Mouse (Mus musculus): ENCODE data around the gene Abhd10.

The Abhd10 gene

DNA sequence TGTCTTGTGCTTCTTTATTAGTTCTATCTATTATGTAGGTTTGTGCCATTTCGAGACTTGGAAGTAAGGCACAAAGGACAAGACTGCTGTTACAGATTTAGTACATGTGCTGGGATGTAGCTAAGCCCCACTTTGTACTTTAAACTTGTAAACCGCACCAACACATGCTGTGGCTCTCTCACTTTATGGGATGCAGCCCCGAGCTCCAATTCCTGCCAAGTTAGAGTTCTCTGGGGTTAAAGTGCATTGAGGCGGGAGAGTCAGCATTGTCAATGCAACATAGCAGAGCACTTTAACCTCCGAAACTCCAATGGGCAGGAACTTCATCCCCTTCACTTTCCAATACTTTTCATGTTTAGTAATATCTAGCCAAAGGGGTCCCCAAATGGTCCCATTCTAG, 13.6 kb downstream of the Abhd10 start:
- no peak for DNase-seq (ENCODE audit: low read depth in 2 of 2, low spot score in 2 of 2)

DNA sequence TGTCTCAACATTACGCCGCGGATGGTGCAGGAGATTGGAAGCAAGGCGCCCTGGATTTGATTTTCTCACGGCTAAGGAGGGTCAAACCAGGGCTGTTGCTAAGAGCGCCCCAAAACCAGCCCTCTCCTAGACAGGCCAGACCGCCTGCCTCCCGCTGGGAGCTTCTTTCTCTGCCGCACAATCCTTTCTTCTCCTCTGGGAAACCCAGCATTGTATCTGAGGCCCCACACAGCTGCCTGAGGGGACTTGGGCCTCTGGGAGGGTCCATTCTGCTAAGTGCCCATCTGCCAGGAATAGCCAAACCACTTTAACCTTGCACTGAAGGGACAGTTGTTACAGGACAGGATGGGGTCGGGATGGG, 18.0 kb downstream of the Abhd10 start:
- no peak for DNase-seq (ENCODE audit: low read depth in 2 of 2, low spot score in 2 of 2)

GRCm38 (mm10) chr16:45724061-45724741, 18.6 kb downstream of the Abhd10 start, which contains the start of gene Tagln3:
Gene Tagln3 (minus strand): TSS chr16:45724608.
- no peak for DNase-seq (ENCODE audit: low read depth in 2 of 2, low spot score in 2 of 2)

DNA sequence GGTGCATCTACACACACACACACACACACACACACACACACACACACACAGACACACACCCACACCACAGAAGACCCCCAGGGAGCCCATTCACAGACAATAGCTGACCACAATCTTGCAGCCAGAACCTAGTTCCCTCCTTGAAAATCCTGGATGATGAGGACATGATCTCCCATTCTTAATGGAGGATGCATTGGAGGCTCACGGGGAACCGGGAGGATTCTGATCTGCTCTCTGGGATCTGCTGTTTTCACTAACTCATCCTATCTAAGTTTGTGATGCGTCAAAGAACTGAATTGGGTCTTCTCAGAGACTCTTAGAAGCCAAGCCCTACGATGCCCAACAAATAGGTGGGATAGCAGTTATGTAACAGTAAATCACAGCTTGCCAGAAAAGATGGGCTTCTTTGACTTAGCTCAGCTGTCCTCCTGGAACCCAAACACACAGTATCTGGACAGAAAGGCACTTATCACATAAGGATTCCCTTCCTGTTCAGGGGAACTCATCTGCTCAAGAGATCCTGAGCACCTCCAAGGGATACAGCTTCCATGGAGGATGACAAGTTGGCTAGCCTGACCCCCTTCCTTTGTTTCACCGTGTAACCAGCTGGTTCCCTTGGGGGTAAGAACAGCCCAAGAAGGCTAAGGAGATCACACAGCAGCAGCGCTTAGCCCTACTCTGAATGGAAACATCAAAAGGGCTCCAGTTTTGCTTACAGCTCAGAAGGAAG, 19.4 kb downstream of the Abhd10 start:
- no peak for DNase-seq (ENCODE audit: low read depth in 2 of 2, low spot score in 2 of 2)

- DNase-seq (ENCODE audit: low read depth in 2 of 2, low spot score in 2 of 2) = no peak
These were observed 20.2 kb downstream of the Abhd10 start for GRCm38 (mm10) chr16:45722460-45722951.

- DNase-seq (ENCODE audit: low read depth in 2 of 2, low spot score in 2 of 2) = no peak
These were observed 22.6 kb downstream of the Abhd10 start for GRCm38 (mm10) chr16:45720022-45720630.

DNA sequence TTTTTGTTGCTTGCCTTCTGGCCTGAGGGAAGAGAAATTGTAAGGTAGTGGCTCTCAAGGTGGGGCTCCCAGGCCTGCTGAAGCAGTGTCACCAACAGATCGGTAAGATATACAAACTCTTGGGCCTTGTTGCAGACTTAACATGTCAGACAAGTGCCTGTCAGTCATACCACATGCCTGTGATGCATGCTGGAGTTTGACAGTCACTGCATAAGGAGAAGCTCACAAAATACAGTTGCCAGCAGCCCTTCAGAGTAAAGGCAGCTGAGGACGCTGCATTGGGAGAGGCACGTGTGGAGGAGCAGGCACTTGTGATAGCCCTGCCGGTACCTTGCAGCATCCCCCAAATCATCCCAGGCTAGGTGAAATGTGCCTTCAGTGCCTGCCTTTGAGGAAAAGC, 24.5 kb downstream of the Abhd10 start:
- DNase-seq (ENCODE audit: low read depth in 2 of 2, low spot score in 2 of 2) = no peak

DNA sequence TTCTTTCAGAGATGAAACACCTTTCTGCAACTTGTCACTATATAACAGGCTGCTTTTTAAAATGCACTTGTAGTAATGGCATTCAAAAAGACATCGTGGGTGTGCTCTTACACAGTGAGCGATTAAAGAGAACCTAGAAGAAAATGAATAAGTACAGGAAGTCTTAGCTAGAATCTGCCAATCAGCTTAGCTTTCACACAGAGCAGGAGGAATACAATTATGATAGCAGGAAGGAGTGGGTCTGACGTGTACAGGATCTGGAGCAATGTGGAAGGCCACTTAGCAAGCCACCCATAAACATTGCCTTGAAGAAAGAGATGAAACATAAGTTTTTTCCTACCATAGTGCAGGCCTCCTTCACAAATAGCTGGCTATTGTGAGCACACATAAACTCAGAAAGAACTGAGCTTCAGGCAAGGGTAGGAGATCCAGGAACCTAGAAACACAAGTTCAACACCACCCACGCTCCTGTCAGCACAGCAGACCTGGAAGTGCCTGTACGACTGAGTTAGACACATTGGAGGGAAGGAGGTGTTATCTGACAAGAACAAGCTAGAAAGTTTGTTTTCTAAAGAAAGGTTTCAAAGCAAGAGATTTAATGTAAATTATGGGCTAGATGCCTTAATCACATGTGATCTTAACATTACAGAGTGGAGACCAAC, 28.1 kb downstream of the Abhd10 start:
- DNase-seq (ENCODE audit: low read depth in 2 of 2, low spot score in 2 of 2) = no peak

GRCm38 (mm10) chr16:45713878-45714277, 28.9 kb downstream of the Abhd10 start:
- no peak for DNase-seq (ENCODE audit: low read depth in 2 of 2, low spot score in 2 of 2)

DNA sequence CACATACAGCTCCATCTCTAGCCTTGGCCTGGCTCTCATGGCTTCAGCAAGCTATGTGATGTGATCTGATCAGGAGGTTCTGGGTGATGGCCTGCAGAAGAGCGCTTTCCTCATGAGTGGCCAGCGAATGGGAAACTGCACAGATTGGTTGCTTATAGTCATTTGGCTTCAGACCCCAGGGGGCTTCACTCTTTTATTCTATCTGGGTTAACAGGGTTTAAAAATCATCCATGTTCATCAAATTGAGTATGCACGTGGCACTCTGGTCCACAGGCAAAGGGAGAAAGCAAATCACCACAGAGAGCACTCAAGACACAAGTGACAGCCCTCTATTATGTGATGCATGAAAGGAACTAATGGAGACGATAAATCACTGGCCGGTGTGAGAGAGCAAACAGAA, 29.5 kb downstream of the Abhd10 start:
- DNase-seq (ENCODE audit: low read depth in 2 of 2, low spot score in 2 of 2) = no peak

- no peak for DNase-seq (ENCODE audit: low read depth in 2 of 2, low spot score in 2 of 2)
These were observed 31.5 kb downstream of the Abhd10 start for GRCm38 (mm10) chr16:45711263-45711662.

- DNase-seq (ENCODE audit: low read depth in 2 of 2, low spot score in 2 of 2) = no peak
These were observed 43.5 kb downstream of the Abhd10 start for GRCm38 (mm10) chr16:45699301-45699700.

DNA sequence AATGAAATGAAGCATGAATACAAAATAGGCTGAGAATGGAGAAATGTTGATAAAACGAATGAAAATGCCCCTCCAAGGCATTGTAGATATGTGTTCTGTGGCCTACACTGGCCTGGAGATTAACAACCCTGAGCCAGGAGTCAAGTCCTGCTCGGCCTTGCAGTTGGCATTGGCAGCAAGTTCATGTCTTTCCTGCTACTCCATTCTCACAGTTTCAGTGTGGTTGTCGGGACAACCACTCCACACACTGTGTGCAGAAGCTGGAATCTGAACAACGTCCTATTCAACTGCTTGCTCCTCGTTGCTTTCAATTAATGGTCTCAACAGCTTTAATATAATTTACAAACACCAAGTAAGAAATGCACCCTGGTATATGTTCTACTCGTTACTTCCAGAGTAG, 44.8 kb downstream of the Abhd10 start:
- DNase-seq (ENCODE audit: low read depth in 2 of 2, low spot score in 2 of 2) = no peak

- no peak for DNase-seq (ENCODE audit: low read depth in 2 of 2, low spot score in 2 of 2)
These were observed 47.2 kb downstream of the Abhd10 start for GRCm38 (mm10) chr16:45695445-45696160.

- no peak for DNase-seq (ENCODE audit: low read depth in 2 of 2, low spot score in 2 of 2)
These were observed 49.2 kb downstream of the Abhd10 start, which contains the start of gene Tmprss7 for GRCm38 (mm10) chr16:45693558-45693957. Gene Tmprss7 (minus strand): TSS chr16:45693658.

DNA sequence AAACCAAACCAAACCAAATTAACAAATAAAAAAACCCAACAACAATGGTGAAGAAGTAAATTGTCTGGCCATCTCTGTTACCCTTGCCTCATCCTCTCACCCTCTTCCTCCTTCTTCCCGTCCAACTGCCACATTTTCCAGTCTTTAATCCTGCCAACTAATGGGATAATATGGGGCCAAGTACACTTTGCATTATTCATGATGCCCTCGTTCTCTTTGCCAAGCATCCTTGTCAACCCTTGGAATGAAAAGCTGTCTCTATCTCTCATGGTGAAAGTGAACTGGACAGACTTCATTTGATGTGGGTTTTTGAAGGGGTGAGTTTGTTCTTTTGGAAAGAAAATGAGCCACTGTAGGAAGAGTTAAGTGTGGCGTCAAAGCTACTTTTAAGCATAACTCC, 49.9 kb downstream of the Abhd10 start:
- no peak for DNase-seq (ENCODE audit: low read depth in 2 of 2, low spot score in 2 of 2)

- peak in 1 of 2 experiments; percentile 2 for DNase-seq (ENCODE audit: low read depth in 2 of 2, low spot score in 2 of 2)
These were observed 52.6 kb downstream of the Abhd10 start for GRCm38 (mm10) chr16:45690178-45690577.

DNA sequence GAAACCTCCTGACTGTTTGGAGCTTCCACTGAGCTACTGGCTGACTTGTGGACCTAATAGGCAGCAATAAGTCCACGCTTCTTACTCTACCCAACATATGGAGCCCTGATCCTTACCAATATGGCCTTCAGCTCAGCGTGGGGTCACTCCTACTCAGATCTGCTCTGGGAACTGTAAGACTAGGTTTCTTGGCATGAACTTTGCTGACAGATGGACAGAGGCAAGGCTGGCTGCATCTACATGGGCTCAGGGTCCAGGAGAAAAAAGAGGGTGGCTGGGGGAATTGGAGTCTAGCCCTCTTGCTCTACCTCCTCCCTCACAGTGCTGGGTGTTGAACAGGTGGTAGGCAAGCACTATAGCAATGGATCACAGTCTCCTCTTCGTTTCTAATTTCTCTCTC, 55.9 kb downstream of the Abhd10 start:
- DNase-seq (ENCODE audit: low read depth in 2 of 2, low spot score in 2 of 2) = no peak

- no peak for DNase-seq (ENCODE audit: low read depth in 2 of 2, low spot score in 2 of 2)
These were observed 57.5 kb downstream of the Abhd10 start for GRCm38 (mm10) chr16:45685295-45685694.

- peak; percentile 3 to 8 for DNase-seq (ENCODE audit: low read depth in 2 of 2, low spot score in 2 of 2)
These were observed 57.9 kb downstream of the Abhd10 start for GRCm38 (mm10) chr16:45684815-45685214.

All from CD8-positive naive resting alpha-beta T cell, adult 2 months (primary cell).